Mouse (Mus musculus) heart, adult 9 months (tissue): ENCODE data around the gene 1700018F24Rik.
"Not testable (repeated sequence)": the region's sequence is repeated elsewhere in the genome, so short reads cannot be mapped to it uniquely, and the experiment has no call there.

Experiments
- DNase-seq, 2 experiments: peaks; one replicate each; pipeline ENCODE4 v3.0.0; 2022; ENCODE audit warnings: low spot score in 2 of 2

The 1700018F24Rik gene

DNA sequence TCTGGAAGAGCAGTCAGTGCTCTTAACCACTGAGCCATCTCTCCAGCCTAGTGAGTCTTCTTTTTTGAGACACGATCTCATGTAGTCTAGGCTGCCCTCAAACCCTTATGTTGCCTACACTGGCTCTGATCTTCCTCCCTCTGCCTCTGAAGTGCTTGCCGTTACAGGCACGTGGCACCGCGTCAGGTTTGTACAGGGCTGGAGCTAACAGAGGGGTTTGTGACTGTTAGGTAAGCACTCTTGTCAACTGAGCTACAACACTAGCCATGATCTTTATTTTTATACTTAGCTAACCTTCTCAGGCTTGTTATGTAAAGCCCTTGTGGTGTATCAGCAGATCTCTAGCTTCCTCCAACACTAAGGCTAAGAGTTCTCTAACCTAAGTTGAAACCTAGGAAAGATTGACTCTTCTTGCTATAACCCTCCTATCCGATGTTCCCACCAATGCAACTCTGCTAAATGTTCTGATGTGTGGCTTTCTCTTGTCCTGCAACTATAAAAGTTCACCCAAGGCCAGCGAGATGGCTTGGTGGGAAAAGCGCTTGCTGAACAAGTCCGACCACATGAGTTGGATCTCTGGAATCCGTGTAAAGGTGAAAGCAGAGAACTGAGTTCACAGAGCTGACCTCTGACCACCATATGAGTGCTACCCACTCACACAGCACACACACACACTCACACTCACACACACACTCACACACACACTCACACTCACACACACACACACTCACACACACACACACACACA is 39.2 kb downstream of the 1700018F24Rik start:
- no peak for DNase-seq

DNA sequence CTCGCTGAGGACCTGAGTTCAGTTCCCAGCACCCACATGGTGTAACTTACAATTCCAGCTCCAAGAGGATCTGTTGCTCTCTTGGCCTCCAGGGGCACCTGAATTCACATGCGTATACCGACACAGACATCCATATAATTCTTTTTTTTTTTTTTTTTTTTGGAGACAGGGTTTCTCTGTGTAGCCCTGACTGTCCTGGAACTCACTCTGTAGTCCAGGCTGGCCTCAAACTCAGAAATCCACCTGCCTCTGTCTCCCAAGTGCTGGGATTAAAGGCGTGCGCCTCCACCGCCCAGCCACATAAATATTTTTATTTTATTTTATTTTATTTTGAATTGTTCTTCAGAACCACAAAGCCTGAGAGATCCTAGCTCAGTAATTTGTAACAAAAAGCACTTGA is 40.4 kb downstream of the 1700018F24Rik start:
- DNase-seq = not testable (repeated sequence)

DNA sequence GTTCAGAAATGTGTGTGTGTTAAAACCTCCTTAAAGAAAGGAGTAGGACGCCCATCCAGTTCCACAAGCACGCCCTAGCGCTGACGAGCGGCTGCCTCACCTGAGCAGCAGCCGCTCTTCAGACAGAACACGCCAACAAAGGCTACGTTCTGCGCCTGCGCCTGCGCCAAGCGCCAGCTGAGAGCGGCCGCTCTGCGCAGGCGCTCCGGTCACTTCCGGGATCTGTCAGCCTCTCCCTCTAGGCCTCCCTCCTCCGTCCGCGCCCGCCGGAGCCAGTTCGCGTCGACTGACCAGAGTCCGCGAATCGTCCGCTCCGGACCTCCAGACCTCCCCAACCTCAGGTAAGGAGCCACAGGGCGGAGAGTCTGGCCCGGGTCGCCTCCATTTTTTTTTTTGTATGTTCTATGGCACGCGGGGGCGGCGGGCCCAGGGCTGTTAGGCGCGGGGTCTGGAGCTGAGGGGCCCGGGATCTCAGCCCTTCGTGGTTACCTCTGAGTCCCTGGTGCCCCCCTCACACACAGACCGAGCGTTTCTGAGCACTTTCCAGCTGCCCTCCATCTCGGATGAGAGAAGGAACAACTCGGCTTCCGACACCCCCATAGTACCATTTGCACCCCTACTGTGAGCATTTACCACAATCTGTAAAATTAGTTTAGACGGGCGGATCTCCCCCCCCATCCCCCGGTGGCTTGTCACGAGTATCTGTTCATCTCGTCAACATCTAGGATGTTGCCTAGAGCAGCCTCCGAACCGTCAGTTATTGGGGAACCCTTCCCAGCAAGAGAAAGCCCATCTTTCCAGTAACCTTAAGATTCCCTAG is 41.1 kb downstream of the 1700018F24Rik start, which contains the start of the genes Arpc1a and Kpna7:
Gene Arpc1a (plus strand): TSS at position 199 of the 820 bp plus-strand sequence.
Gene Kpna7 (minus strand): TSS at position 399 of the 820 bp plus-strand sequence.
- peak; percentile 92 for DNase-seq

DNA sequence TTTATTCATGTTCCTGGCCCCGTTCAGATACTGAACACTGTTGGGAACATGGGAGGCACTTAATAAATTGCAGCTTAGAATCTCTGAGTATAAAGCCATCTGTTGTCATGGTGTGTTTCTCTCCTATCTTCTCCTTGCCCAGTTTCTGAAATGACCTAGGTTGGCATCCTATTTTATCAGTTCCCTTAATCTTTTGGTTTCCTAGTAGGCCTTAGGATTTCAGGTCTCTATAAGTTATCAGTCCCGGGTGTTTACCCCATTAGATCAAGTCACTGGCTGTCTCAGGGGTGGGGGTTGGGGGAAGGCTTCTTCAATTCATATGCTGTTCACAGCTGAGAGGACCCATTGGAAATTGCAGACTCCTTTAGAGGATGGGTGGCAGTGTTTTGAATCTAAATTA is 42.0 kb downstream of the 1700018F24Rik start:
- DNase-seq = no peak

DNA sequence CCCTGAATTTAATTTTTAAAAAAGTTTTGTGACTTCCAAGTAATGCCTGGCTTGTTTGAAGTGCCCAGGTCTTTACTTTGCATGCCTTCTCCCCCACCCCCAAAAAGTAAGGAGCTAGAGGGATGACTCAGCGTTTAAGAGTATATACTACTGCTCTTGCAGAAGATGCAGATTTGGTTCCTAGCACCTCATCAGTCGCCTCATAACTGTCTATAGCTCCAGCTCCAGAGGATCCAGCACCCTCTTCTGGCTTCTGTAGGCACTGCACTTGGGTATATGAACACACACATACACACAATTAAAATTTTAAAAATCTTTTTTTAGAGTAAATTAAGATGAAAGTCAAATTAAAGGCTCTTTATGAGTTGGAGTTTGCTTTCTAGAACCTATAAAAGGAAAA is 45.4 kb downstream of the 1700018F24Rik start:
- no peak for DNase-seq

DNA sequence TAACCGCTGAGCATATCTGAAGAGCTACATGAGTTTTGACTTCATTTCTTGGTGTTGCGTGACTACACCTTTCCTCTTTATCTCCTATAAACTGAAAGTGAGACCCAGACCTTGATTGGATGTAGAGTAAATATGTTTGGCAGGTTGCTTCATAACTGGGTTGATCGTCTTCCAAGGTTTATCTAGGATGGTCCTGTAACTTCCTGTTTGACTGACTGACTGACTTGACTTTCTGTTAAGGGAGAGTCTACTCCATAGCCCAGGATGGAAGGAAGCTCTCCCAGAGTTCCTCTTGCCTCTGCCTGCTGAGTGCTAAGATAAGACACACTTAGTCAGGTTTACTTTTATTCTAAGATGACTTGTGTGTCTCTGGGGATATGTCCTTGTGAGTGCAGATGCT is 47.1 kb downstream of the 1700018F24Rik start:
- DNase-seq = no peak
